Comparison of ENCODE assay signal across 9 mouse cellular contexts in the genomic region with DNA sequence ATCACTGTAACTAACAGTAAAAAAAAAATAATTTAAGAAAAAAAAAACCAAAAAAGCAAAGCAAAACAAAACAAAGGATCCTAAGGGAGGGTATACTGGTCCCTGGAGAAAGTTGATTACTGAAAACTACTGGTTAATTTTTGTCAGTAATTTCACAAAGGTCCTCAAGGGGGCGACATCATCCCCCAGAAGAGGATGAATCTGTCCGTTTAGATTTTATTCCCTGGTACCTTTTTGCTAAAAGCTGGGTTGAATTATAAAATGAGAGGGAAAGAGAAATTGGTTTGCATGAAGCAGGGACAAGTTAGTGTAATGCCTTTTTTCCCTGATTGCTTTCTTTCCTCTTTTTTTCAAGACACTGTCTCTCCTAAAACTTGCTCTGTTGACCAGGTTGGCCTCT. TPM values are rescaled to one million over a fixed set of nuclear protein-coding genes. Genes with fewer than 3 reads are reported as not detected.
DNase-seq lines count a peak whose midpoint lies in the region; ATAC-seq and TF ChIP-seq lines count a peak whose summit lies in the region.
"Had no signal": no experiment of that assay in that cellular context is flagged by ENCODE, and none has a peak within 500 bp of the region (broad histone marks: within the 10 kb centered on the region; RNA-seq: fewer than 3 reads in every experiment).

No protein-coding gene starts in this region.

- H3K9ac ChIP-seq in forebrain, embryonic 15.5 days (replicated peaks): no peak overlapping the region
- H3K9ac ChIP-seq in forebrain, embryonic 11.5 days (ENCODE audit: low read length): no peak overlapping the region
- H3K9ac ChIP-seq: lung, embryonic 15.5 days had no signal

- DNase-seq in forebrain, embryonic 11.5 days (ENCODE audit: low spot score): no peak
- DNase-seq in left cerebral cortex, postnatal 14 days (ENCODE audit: low spot score in 2 of 2): peak; percentile 50 to 70
- DNase-seq in left cerebral cortex, postnatal 36 days (ENCODE audit: low spot score in 2 of 2): no peak
- peak; percentile 28 for DNase-seq in embryo, embryonic 9.5 days (ENCODE audit: extremely low spot score)
- DNase-seq in retina, postnatal 1 day: peak; percentile 73

- 1% methylated on average over 2 of the region's 2 CpGs for WGBS in forebrain, embryonic 15.5 days
- WGBS in forebrain, embryonic 11.5 days: 1% methylated on average over 2 of the region's 2 CpGs

- no peak for ATAC-seq in forebrain, embryonic 15.5 days (replicated peaks)
- ATAC-seq in forebrain, embryonic 11.5 days (replicated peaks; ENCODE audit: low FRiP score): no peak
- no peak for ATAC-seq in erythroid progenitor cell, adult 5-6 weeks (replicated peaks; ENCODE audit: low FRiP score, poor library complexity, severe bottlenecking)

- peak; percentile 80 for TF ChIP-seq CTCF in E14TG2a.4 (conservative IDR thresholded peaks at IDR 0.05; ENCODE audit: low read length)

- H3K36me3 ChIP-seq in forebrain, embryonic 15.5 days: no peaks in the 10 kb centered on the region
- H3K36me3 ChIP-seq in forebrain, embryonic 11.5 days (ENCODE audit: control insufficient read depth, insufficient read depth, low read length): no peaks in the 10 kb centered on the region
- no peaks in the 10 kb centered on the region for H3K36me3 ChIP-seq in E14TG2a.4 (ENCODE audit: insufficient read depth, low read length)
- H3K36me3 ChIP-seq: lung, embryonic 15.5 days had no signal

- H3K4me2 ChIP-seq in forebrain, embryonic 15.5 days (replicated peaks): no peak overlapping the region
- no peak overlapping the region for H3K4me2 ChIP-seq in forebrain, embryonic 11.5 days (ENCODE audit: low read depth, low read length, severe bottlenecking)
- H3K4me2 ChIP-seq: lung, embryonic 15.5 days had no signal

- no peaks in the 10 kb centered on the region for H3K27me3 ChIP-seq in forebrain, embryonic 15.5 days
- H3K27me3 ChIP-seq in forebrain, embryonic 11.5 days (ENCODE audit: control insufficient read depth, insufficient read depth, low read length): no peaks in the 10 kb centered on the region
- H3K27me3 ChIP-seq in E14TG2a.4 (ENCODE audit: insufficient read depth, low read length): no peaks in the 10 kb centered on the region
- H3K27me3 ChIP-seq: lung, embryonic 15.5 days had no signal

- peak overlapping the region; percentile 35; the same call in 1 of the 2 replicates for H3K27ac ChIP-seq in forebrain, embryonic 15.5 days (replicated peaks)
- H3K27ac ChIP-seq in forebrain, embryonic 11.5 days (ENCODE audit: low read depth, low read length): no peak overlapping the region
- H3K27ac ChIP-seq: lung, embryonic 15.5 days had no signal

- intact Hi-C loops in left cerebral cortex, postnatal 14 days (cut with DNase I): loop anchor here (1.0 to 2.0 kb wide), 2 partner anchors 30 to 69 kb away; no protein-coding TSS in a partner anchor
- intact Hi-C loops in left cerebral cortex, postnatal 36 days (cut with DNase I): loop anchor here (1.0 to 2.0 kb wide), 2 partner anchors 31 to 67 kb away; no protein-coding TSS in a partner anchor

- H3K4me3 ChIP-seq in forebrain, embryonic 15.5 days: no peak overlapping the region
- H3K4me3 ChIP-seq in forebrain, embryonic 11.5 days (ENCODE audit: low read depth, low read length): no peak overlapping the region
- H3K4me3 ChIP-seq in E14TG2a.4 (replicated peaks; ENCODE audit: low read length): no peak overlapping the region
- H3K4me3 ChIP-seq: lung, embryonic 15.5 days had no signal

- no peaks in the 10 kb centered on the region for H3K9me3 ChIP-seq in forebrain, embryonic 15.5 days
- no peaks in the 10 kb centered on the region for H3K9me3 ChIP-seq in forebrain, embryonic 11.5 days (ENCODE audit: control insufficient read depth, low read length)
- H3K9me3 ChIP-seq in E14TG2a.4 (ENCODE audit: low read length): no peaks in the 10 kb centered on the region
- H3K9me3 ChIP-seq: lung, embryonic 15.5 days had no signal

- peaks cover 7% of the 10 kb centered on the region for H3K4me1 ChIP-seq in forebrain, embryonic 15.5 days
- peaks cover 3% of the 10 kb centered on the region; the same call in 1 of the 2 replicates for H3K4me1 ChIP-seq in forebrain, embryonic 11.5 days (replicated peaks; ENCODE audit: control insufficient read depth, insufficient read depth, low read length)
- peaks cover 24% of the 10 kb centered on the region for H3K4me1 ChIP-seq in E14TG2a.4 (replicated peaks; ENCODE audit: low read depth, low read length)

RNA-seq across cellular contexts. Expression of a gene that starts 4.8 kb away (rescaled TPM):
- 22.3 and 25.2 TPM in 2 replicates for polyA plus RNA-seq in forebrain, embryonic 15.5 days (2015; fragmentation: Nextera tagmentation; extraction: Ambion mirVana)
- polyA plus RNA-seq in forebrain, embryonic 11.5 days (2014; fragmentation: Nextera tagmentation; extraction: Ambion mirVana): 23.9 and 24.2 TPM in 2 replicates
- total RNA-seq in left cerebral cortex, postnatal 14 days (2021): 10 to 100 TPM; 55.1 to 55.7 TPM
- total RNA-seq in left cerebral cortex, postnatal 36 days (2021): 10 to 100 TPM; 66.3 to 67.7 TPM
- 43.6 and 44.0 TPM in 2 replicates for total RNA-seq in erythroid progenitor cell, adult 5-6 weeks (2015; ENCODE audit: low replicate concordance)
- 89.2 and 100.0 TPM in 2 replicates for total RNA-seq in erythroid progenitor cell, adult 5-6 weeks (2017; ENCODE audit: low replicate concordance)

RNA-seq across cellular contexts. Expression of a gene that starts 8.3 kb away (rescaled TPM):
- 290 and 303 TPM in 2 replicates for polyA plus RNA-seq in forebrain, embryonic 15.5 days (2015; fragmentation: Nextera tagmentation; extraction: Ambion mirVana)
- polyA plus RNA-seq in forebrain, embryonic 11.5 days (2014; fragmentation: Nextera tagmentation; extraction: Ambion mirVana): 427 and 437 TPM in 2 replicates
- 100 to 1,000 TPM; 103 to 108 TPM for total RNA-seq in left cerebral cortex, postnatal 14 days (2021)
- total RNA-seq in left cerebral cortex, postnatal 36 days (2021): 100 to 1,000 TPM; 104 to 111 TPM
- total RNA-seq in erythroid progenitor cell, adult 5-6 weeks (2015; ENCODE audit: low replicate concordance): 36.5 and 43.6 TPM in 2 replicates
- 113 and 196 TPM in 2 replicates for total RNA-seq in erythroid progenitor cell, adult 5-6 weeks (2017; ENCODE audit: low replicate concordance)

RNA-seq across cellular contexts. Expression of a gene that starts 56.6 kb away (rescaled TPM):
- 63.5 and 70.2 TPM in 2 replicates for polyA plus RNA-seq in forebrain, embryonic 15.5 days (2015; fragmentation: Nextera tagmentation; extraction: Ambion mirVana)
- 48.6 and 52.1 TPM in 2 replicates for polyA plus RNA-seq in forebrain, embryonic 11.5 days (2014; fragmentation: Nextera tagmentation; extraction: Ambion mirVana)
- total RNA-seq in left cerebral cortex, postnatal 14 days (2021): 10 to 100 TPM; 90.4 to 90.8 TPM
- 10 to 100 TPM; 62.3 to 85.7 TPM for total RNA-seq in left cerebral cortex, postnatal 36 days (2021)
- total RNA-seq in erythroid progenitor cell, adult 5-6 weeks (2015; ENCODE audit: low replicate concordance): 6.8 and 8.0 TPM in 2 replicates
- total RNA-seq in erythroid progenitor cell, adult 5-6 weeks (2017; ENCODE audit: low replicate concordance): 1.9 and 5.9 TPM in 2 replicates

Comparison
In these comparisons a context has a peak if more than half of its experiments do, and no peak if none do; other contexts are left out.
1. DNase-seq: peak in left cerebral cortex, postnatal 14 days (2 of 2), embryo, embryonic 9.5 days (single experiment) and retina, postnatal 1 day (single experiment); none in forebrain, embryonic 11.5 days (single experiment) and left cerebral cortex, postnatal 36 days (0 of 2).
2. RNA of a gene that starts 56.6 kb away (total RNA-seq): 90.4 to 90.8 TPM in left cerebral cortex, postnatal 14 days and 62.3 to 85.7 TPM in left cerebral cortex, postnatal 36 days; 1.9 to 8.0 TPM in erythroid progenitor cell, adult 5-6 weeks; every median in the first group is over 4 times any median in the second.